Mouse (Mus musculus) stomach, postnatal 0 days (tissue): ENCODE measurements around the gene Pvr.

ENCODE experiments used
- CTCF ChIP-seq: IDR thresholded peaks from 2 replicates; pipeline ENCODE4 v1.5.1; 2016; ENCODE audit warnings: antibody characterized with exemption, low read depth, mild to moderate bottlenecking, moderate library complexity
- EP300 ChIP-seq: optimal IDR thresholded peaks from 2 replicates; pipeline ENCODE3; 2016; ENCODE audit warnings: antibody characterized with exemption

DNA sequence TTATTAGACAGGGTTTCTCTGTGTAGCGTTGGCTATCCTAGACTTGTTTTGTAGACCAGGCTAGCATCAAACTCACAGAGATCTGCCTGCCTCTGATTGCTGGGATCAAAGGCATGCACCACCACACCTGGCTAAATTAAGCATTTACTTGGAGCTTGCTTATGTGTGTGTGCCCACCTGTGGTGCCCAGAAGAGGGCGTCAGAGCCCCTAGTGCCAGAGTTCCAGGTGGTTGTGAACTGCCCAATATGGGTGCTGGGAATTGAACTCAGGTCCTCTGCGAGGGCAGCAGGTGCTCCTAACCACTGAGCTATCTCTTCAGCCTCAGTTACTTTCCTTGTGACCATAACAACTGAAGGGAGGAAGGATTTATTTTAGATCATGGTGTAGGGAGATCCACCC lies 48.1 kb upstream of the Pvr start:
- no peak for TF ChIP-seq CTCF
- TF ChIP-seq EP300, result no peak
